Mouse (Mus musculus) lung, adult 2 months (tissue): ENCODE data around the gene Phf21a.

Experiments
- CTCF ChIP-seq: fragments of 200-500 bp; IDR thresholded peaks from 2 replicates; pipeline ENCODE4 v1.5.1; 2011; ENCODE audit warnings: mild to moderate bottlenecking, low read length, control low read depth; ENCODE audit not compliant: insufficient read depth
- POLR2A ChIP-seq: fragments of 200-500 bp; IDR thresholded peaks from 2 replicates; pipeline ENCODE4 v1.6.1; 2011; ENCODE audit warnings: low read depth, mild to moderate bottlenecking, control low read depth, low read length, borderline replicate concordance; ENCODE audit errors: extremely low read depth

GRCm38 (mm10) chr2:92174265-92174664 lies 81.3 kb downstream of the Phf21a start:
- TF ChIP-seq CTCF (no peak), POLR2A (no peak)
